Mouse (Mus musculus): ENCODE data around the gene Nup93.
"Not testable (repeated sequence)": the region's sequence is repeated elsewhere in the genome, so short reads cannot be mapped to it uniquely, and the experiment has no call there.

Gene Nup93

GRCm38 (mm10) chr8:94214252-94215173 lies at the start of gene Nup93:
Gene Nup93 (plus strand): TSS chr8:94214564.
- peak; percentile 99 for DNase-seq (ENCODE audit: extremely low read depth, insufficient read length, low spot score)

DNA sequence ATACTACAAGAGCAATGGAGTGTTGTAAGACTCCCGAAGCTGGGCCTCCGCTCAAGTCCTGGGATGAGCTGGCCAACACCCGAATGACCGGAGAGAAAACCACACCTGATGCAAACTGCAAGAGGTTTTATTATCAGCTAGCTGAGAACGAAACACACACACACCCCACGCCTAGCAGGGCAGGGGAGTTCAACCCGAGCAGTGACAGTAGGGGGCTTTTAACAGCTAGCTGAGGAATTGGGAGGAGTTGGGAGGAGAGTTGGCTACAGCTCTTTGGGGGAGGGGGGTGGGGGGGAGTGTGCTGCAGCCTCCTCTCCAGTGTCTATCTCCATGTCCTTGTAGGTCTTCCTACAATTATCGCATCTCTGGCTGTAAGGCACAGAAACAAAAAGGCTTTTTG lies 48.6 kb upstream of the Nup93 start:
- not testable (repeated sequence) for DNase-seq (ENCODE audit: extremely low read depth, insufficient read length, low spot score)

GRCm38 (mm10) chr8:94167244-94167643 lies 47.1 kb upstream of the Nup93 start:
- DNase-seq (ENCODE audit: extremely low read depth, insufficient read length, low spot score): no peak

GRCm38 (mm10) chr8:94169547-94169946 lies 44.8 kb upstream of the Nup93 start:
- DNase-seq (ENCODE audit: extremely low read depth, insufficient read length, low spot score): no peak

DNA sequence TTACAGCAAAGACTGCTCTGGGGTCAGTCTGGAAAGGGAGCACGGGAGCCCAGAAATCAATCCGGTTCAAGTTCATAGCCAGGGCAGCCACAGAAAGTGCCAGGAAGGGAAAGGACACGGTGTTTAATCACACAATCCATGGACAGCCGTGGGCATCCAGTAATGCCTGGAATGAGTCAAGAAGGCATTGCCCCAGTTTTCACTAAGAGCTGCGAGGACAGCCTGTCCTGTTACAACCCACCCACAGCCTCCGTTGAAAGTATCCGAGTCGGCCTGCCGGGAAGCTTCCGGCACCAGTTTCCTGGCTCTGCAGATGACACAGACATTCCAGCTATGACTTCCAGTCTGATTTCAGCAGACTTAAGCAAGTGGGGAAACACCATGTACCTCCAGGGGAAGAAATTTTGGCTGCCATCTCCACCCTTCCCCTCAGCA lies 43.0 kb upstream of the Nup93 start:
- DNase-seq (ENCODE audit: extremely low read depth, insufficient read length, low spot score): peak; percentile 42

DNA sequence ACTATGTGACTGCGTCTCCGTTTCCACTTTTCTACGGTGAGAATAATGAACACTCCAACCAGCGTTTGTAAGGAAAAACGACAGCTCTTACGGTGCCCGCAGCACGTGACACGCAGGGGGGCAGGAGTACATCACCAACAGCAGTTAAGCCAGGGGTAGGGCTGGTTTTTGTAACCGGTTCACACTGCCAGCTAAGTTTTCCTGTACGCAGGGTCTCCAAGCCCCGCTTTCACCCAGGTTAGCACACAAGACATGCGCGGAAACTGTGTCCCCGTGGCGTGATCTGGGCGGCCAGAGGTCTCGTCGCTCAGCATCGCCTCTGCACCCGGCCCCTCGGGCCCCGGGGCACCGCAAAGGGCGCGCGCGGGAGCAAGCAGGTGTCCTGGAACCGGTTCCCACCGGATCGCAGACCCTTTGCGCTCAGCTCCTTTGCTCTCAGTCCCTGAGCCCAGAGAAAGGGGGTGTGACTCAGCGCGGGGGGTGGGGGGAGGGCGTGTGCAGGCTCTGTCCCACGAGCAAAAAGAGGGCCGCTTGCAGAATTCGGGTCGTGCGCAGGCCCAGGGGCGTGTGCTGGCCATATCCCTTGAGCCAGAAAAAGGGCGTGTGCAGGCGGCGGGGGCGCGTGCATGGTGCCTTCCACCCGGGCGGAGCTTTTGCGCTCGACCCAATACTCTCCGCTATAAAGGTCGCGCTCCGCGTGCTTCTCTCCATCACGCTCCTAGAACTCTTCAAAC lies 42.1 kb upstream of the Nup93 start, which contains the start of gene Mt2:
Mt2 (plus strand) TSS at position 590 of the 734 bp plus-strand sequence.
- peak; percentile 53 for DNase-seq (ENCODE audit: extremely low read depth, insufficient read length, low spot score)

DNA sequence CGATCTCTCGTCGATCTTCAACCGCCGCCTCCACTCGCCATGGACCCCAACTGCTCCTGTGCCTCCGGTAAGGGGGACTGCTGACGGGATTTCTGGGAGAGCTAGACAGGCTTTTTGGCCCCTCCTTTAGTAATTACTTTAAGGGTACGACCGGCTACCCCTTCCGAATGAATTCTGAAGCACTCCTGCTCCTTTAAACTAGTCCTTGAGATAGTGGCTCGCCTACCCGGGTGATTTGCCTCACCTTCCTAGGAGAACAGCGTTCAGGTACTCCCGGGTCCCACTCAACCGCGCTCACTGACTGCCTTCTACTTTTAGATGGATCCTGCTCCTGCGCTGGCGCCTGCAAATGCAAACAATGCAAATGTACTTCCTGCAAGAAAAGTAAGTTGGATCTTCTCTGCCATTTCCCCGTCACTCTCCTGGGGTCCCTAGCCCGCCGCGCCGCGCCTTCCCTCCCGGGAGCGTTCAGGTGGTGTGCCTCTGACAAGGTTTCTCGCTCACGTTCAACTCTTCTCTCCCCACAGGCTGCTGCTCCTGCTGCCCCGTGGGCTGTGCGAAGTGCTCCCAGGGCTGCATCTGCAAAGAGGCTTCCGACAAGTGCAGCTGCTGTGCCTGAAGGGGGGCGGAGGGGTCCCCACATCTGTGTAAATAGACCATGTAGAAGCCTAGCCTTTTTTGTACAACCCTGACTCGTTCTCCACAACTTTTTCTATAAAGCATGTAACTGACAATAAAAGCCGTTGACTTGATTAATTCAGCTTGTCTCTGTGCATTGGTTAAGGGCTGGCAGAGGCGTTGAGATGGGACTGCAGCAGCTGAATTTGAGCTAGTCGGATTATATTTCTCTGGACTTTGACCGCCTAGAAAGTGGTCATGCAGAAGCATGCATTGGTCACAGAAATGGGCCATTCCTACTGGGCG lies 41.3 kb upstream of the Nup93 start:
- no peak for DNase-seq (ENCODE audit: extremely low read depth, insufficient read length, low spot score)

- no peak for DNase-seq (ENCODE audit: extremely low read depth, insufficient read length, low spot score)
These were observed 40.4 kb upstream of the Nup93 start for GRCm38 (mm10) chr8:94173848-94174403.

DNA sequence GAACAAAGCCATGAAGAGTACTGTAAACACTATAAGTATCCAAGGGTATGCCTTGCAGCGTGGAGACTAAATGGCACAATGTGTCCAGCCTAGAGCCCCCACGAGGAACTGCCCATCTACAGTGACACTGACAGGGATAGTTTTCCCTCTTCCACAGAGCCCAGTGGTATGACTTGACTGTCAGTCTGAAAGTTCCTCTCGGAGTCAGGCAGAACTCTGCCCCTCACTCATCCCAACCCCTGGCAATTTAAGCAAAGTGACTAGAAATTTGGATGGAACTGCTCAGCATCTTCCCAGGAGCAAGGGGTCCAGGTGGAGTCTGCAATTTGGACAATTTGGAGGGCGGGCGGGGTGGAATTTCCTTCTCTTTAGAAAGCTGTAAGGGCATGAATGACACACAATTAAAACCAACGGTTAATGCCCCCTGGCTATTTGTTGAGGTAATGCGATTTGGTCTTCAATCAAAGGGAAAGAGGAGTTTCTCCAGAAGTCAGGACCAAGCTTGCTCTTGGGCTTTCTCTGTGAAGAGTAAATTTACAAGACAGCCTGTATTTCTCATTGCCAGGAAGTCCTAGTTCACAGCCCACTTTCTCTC lies 39.6 kb upstream of the Nup93 start:
- DNase-seq (ENCODE audit: extremely low read depth, insufficient read length, low spot score): no peak

DNA sequence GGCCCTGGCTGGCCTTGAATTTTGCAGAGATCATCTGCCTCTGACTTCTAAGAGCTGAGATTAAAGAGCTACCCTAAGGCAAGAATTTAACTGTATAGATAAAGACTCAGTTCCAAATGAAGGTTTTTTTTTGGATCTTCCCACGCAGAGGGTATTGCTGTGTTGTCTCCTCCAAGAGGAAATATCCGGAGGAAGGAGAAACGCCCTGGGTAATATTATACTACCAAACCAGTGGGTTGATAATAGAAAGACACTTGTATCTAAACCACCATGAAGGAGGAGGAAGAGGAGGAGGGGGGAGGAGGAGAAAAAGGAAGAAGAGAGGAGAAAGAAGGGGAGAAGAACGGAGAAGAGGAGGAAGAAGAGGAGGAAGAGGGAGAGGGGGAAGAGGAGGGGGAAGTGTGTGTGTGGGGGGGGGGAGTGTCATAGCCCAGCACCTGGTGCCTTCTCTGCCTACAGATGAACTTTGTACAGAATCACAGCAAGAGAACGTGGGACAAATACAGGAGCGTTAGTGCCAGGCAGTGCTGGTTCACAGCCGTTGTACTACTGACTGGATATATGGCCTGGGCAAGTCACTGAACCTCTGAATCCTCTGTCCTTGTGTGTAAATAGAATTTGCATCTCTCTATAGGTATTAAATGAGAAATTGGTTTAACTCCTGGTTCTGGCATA lies 36.5 kb upstream of the Nup93 start:
- no peak for DNase-seq (ENCODE audit: extremely low read depth, insufficient read length, low spot score)

- peak; percentile 95 for DNase-seq (ENCODE audit: extremely low read depth, insufficient read length, low spot score)
These were observed 35.3 kb upstream of the Nup93 start, which contains the start of gene Mt1 for GRCm38 (mm10) chr8:94178857-94179712. Gene Mt1 (plus strand): TSS chr8:94179082.

- DNase-seq (ENCODE audit: extremely low read depth, insufficient read length, low spot score): peak; percentile 58
These were observed 34.4 kb upstream of the Nup93 start for GRCm38 (mm10) chr8:94179713-94180560.

DNA sequence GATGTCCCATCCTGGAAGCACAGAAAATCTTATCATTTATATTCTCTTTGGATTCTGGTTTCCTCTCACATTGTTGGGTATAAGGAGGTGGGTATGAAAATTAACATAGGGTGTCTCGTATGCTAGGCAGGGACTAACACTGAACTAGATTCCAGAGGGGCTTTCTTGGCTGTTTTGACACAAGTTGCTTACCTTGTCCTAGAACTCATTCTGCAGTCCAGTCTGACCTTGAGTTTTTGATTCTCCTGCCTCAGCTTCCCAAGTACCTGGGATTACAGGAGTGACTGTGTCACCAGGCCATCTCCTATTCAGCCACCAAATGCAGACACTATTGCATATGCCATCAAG lies 33.8 kb upstream of the Nup93 start:
- DNase-seq (ENCODE audit: extremely low read depth, insufficient read length, low spot score): no peak

DNA sequence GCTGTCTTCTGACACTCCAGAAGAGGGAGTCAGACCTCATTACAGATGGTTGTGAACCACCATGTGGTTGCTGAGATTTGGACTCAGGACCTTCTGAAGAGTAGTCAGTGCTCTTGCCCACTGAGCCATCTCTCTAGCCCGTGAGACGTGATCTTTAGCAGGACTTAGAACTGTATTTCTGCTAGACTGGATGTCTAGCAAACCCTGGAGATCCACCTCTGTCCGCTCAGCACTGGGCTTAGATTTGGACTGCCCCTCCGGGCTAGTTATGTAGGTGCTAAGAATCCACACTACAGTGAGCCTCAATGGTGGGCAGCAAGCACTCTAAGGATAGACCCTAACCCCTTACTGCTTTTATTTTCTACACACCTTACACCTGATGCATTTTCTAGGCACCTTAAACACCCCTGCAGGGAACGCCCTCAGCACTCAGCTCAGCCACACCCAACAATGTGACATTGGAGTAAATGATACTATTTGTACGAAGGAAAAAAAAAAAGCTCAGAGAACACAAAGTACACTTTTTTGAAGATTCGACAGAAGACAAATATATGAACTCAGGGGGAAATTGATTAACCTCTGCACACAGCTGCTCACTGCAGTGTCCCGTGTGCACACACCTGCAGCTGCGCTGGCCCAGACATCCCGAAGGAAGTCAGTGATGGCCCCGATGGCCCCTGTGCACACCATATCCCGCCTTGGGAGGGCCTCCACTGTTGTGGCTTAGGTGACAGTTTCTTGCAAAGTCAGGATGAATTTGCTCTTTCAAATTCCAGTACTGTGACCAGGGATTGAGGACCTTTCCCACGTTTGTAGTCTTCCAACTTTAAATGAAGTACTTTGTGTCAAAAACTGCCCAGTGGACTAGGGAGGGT lies 32.1 kb upstream of the Nup93 start:
- DNase-seq (ENCODE audit: extremely low read depth, insufficient read length, low spot score): no peak

GRCm38 (mm10) chr8:94183117-94183516 lies 31.2 kb upstream of the Nup93 start:
- DNase-seq (ENCODE audit: extremely low read depth, insufficient read length, low spot score): peak; percentile 88

DNA sequence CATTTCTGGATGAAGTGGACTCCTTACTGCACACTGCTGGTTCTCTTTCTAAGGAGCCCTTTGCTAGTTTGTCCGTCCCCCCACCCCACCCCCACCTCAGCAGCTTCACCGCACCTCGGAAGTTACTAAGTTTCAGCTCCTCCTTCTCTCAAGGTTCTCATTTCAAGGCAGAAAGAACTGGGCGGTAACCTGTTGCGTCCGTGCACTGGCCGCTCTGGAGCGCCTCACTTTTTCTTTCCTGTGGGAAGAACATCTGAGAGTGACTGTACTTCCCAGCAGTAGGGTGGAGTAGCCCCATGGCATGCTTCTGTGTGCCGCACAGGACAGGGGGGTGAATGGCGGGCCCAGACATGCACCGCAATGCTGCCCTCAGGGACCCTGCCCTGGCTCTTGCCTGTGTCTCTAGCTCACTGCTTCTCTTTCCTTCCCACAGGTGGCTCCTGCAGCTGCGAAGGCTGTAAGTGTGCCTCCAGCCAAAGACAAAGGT lies 30.0 kb upstream of the Nup93 start:
- no peak for DNase-seq (ENCODE audit: extremely low read depth, insufficient read length, low spot score)

Data from 3134 (cell line).